Mouse (Mus musculus) kidney, embryonic 16.5 days (tissue): ENCODE measurements around the gene Sgta. TPM values are rescaled to one million over a fixed set of nuclear protein-coding genes. Genes with fewer than 3 reads are reported as not detected.

Source experiments
- ATAC-seq: fragments of 200-750 bp; cut with Nextera tagmentation; 2 replicates; pipeline ENCODE4 v1.8.0; 2017; ENCODE audit warnings: moderate TSS enrichment; ENCODE audit not compliant: low FRiP score, low TSS enrichment
- H3K27ac ChIP-seq: fragments of 300-500 bp; sonication (generic); 2 replicates; pipeline ENCODE4 v1.5.1; 2014; ENCODE audit warnings: low read length
- H3K27me3 ChIP-seq: fragments of 300-500 bp; sonication (generic); 2 replicates; pipeline ENCODE4 v1.6.1; 2014; ENCODE audit warnings: low read length, control low read depth, mixed read lengths; ENCODE audit not compliant: insufficient read depth
- H3K36me3 ChIP-seq: fragments of 300-500 bp; sonication (generic); 2 replicates; pipeline ENCODE4 v1.6.1; 2014; ENCODE audit warnings: low read length, control low read depth, mixed read lengths; ENCODE audit not compliant: insufficient read depth
- H3K4me1 ChIP-seq: fragments of 300-500 bp; sonication (generic); 2 replicates; pipeline ENCODE4 v1.6.1; 2014; ENCODE audit warnings: low read length, control low read depth, mixed read lengths; ENCODE audit not compliant: insufficient read depth
- H3K4me2 ChIP-seq: fragments of 300-500 bp; sonication (generic); replicated peaks from 2 replicates; pipeline ENCODE4 v1.6.1; 2014; ENCODE audit warnings: low read depth, low read length
- H3K4me3 ChIP-seq: fragments of 300-500 bp; sonication (generic); 2 replicates; pipeline ENCODE4 v1.5.1; 2014; ENCODE audit warnings: mild to moderate bottlenecking, low read length
- H3K9ac ChIP-seq: fragments of 300-500 bp; sonication (generic); replicated peaks from 2 replicates; pipeline ENCODE4 v1.6.1; 2014; ENCODE audit warnings: low read length
- H3K9me3 ChIP-seq: fragments of 300-500 bp; sonication (generic); 2 replicates; pipeline ENCODE4 v1.6.1; 2016; ENCODE audit warnings: low read length, control low read depth
- WGBS: fragments of 180-500 bp; shearing (Covaris S2); extraction: QIAGEN DNeasy Blood & Tissue Kit; methylation state at CpG from one replicate; pipeline ENCODE4 v1.1.7; 2014; 5-methylcytosine and 5-hydroxymethylcytosine counted together
- polyA plus RNA-seq: library from polyadenylated mRNA; unstranded; fragments of >200 nt; fragmentation: Nextera tagmentation; extraction: Ambion mirVana; gene quantifications from 2 replicates; pipeline ENCODE4 v1.2.1, GENCODE M21; 2015

The Sgta gene
- polyA plus RNA-seq, 1 experiment from 2014 or later, result 244 TPM

GRCm38 (mm10) chr10:81036988-81037580 lies 22.9 kb downstream of the Sgta start, which contains the start of gene Slc39a3:
Gene Slc39a3 (minus strand): TSS chr10:81037426.
- Histone ChIP-seq H3K9ac (peak within 1 kb of the TSS; percentile 77), H3K4me3 (peak within 1 kb of the TSS; percentile 67), H3K27ac (no peak within 1 kb of the TSS), H3K36me3 (0 out of 2 replicates have a peak, but pooled peaks cover 2% of the 10 kb centered on the region), H3K27me3 (no peaks in the 10 kb centered on the region), H3K4me2 (peak within 1 kb of the TSS; percentile 51), H3K4me1 (0 out of 2 replicates have a peak, but pooled peaks cover 5% of the 10 kb centered on the region), H3K9me3 (no peaks in the 10 kb centered on the region)
- WGBS, result under 1% methylated on average over 35 of the region's 35 CpGs
- ATAC-seq, result peak; percentile 100

DNA sequence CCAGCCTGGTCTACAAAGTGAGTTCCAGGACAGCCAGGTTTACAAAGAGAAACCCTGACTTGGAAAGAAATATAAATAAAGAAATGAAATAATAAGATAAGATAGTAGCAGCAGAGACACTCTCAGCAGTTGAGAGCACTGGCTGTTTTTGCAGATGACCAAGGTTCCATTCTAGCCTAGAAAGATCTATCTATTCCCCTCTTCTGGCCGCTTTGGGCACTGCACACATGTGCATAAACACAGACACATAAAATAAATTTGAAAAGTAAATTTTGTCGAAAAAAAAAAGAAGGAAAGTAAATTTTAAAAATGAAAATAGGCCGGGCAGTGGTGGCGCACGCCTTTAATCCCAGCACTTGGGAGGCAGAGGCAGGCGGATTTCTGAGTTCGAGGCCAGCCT lies 23.7 kb downstream of the Sgta start:
- Histone ChIP-seq H3K36me3 (peaks cover 5% of the 10 kb centered on the region; the same call in 1 of the 2 replicates), H3K9me3 (no peaks in the 10 kb centered on the region), H3K9ac (no peak overlapping the region), H3K27ac (no peak overlapping the region), H3K4me1 (0 out of 2 replicates have a peak, but pooled peaks cover 5% of the 10 kb centered on the region), H3K27me3 (no peaks in the 10 kb centered on the region), H3K4me2 (no peak overlapping the region), H3K4me3 (no peak overlapping the region)
- 76% methylated on average over 7 of the region's 7 CpGs for WGBS
- ATAC-seq, result no peak

- 68% methylated on average over 10 of the region's 10 CpGs for WGBS
- ATAC-seq, result no peak
- Histone ChIP-seq H3K4me1 (0 out of 2 replicates have a peak, but pooled peaks cover 5% of the 10 kb centered on the region), H3K27me3 (no peaks in the 10 kb centered on the region), H3K9me3 (no peaks in the 10 kb centered on the region), H3K27ac (no peak overlapping the region), H3K36me3 (peaks cover 14% of the 10 kb centered on the region; the same call in 1 of the 2 replicates), H3K4me3 (no peak overlapping the region), H3K9ac (no peak overlapping the region), H3K4me2 (no peak overlapping the region)
Observed at GRCm38 (mm10) chr10:81033586-81033985, 26.4 kb downstream of the Sgta start.

DNA sequence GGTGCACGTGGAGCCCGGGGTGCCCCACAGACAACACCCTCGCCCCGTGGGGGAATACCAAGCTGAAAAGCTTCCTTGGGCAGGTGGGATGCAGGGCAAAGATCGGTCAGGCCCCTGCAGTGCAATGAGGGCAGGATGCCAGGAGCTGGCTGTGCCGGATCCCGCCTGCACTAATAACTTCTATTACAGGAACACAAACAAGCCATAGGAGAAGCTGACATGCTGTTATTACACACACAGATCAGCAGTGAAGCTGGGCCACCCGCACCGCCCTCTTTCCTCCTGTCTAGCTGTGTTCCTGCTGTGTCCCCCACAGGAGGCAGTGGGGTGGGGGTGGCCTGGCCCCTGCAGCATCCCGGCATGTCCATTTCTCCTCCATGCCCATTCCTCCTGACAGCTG lies 30.9 kb downstream of the Sgta start:
- WGBS, result 72% methylated on average over 10 of the region's 10 CpGs
- Histone ChIP-seq H3K4me2 (no peak overlapping the region), H3K9ac (no peak overlapping the region), H3K27me3 (peaks cover 17% of the 10 kb centered on the region), H3K36me3 (peaks cover 14% of the 10 kb centered on the region; the same call in 1 of the 2 replicates), H3K27ac (no peak overlapping the region), H3K4me1 (0 out of 2 replicates have a peak, but pooled peaks cover 3% of the 10 kb centered on the region), H3K9me3 (no peaks in the 10 kb centered on the region), H3K4me3 (no peak overlapping the region)
- ATAC-seq, result no peak

DNA sequence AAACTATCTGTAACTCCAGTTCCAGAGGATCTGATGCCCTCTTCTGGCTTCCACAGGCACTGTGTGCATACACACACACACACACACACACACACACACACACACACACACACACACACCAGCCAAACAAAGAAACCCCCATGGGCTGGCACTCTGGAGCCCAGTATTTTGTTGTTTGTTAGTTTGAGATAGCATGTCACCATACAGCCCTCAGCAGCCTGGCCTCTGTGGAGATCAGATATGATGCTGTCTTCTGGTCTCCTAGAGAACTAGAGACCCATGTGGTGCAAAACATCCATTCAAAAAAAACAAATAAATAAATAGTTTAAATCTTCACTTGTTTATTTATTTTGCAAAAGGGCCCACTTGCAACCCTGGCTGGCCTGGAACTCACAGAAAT lies 31.8 kb downstream of the Sgta start:
- Histone ChIP-seq H3K36me3 (peaks cover 14% of the 10 kb centered on the region; the same call in 1 of the 2 replicates), H3K9me3 (no peaks in the 10 kb centered on the region), H3K9ac (no peak overlapping the region), H3K27ac (no peak overlapping the region), H3K4me3 (no peak overlapping the region), H3K4me2 (no peak overlapping the region), H3K27me3 (peaks cover 17% of the 10 kb centered on the region), H3K4me1 (0 out of 2 replicates have a peak, but pooled peaks cover 3% of the 10 kb centered on the region)
- no peak for ATAC-seq

GRCm38 (mm10) chr10:81027331-81027730 lies 32.6 kb downstream of the Sgta start:
- Histone ChIP-seq H3K27me3 (peaks cover 18% of the 10 kb centered on the region), H3K4me3 (no peak overlapping the region), H3K27ac (no peak overlapping the region), H3K4me1 (0 out of 2 replicates have a peak, but pooled peaks cover 3% of the 10 kb centered on the region), H3K9ac (no peak overlapping the region), H3K4me2 (no peak overlapping the region), H3K9me3 (no peaks in the 10 kb centered on the region), H3K36me3 (peaks cover 11% of the 10 kb centered on the region; the same call in 1 of the 2 replicates)
- WGBS, result 74% methylated on average over 4 of the region's 4 CpGs
- ATAC-seq, result no peak

DNA sequence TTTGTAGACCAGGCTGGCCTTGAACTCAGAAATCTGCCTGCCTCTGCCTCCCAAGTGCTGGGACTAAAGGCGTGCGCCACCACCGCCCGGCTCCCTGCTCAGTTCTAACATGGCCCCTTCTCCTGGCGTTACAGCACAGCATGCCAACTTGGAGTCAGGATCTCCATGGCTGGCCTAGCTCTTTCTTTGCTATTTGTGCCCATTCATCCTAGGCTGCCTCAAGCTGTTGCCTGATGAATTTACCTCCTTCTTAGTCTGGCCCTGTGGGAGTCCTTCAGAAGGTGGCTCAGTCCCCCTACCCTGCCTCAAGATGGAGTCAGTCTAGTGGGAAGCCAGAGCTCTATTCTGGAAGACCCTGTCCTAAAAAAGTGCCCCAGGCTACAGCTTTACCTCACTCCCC lies 33.1 kb downstream of the Sgta start:
- ATAC-seq, result no peak
- Histone ChIP-seq H3K27ac (no peak overlapping the region), H3K27me3 (peaks cover 22% of the 10 kb centered on the region), H3K4me1 (0 out of 2 replicates have a peak, but pooled peaks cover 3% of the 10 kb centered on the region), H3K9me3 (no peaks in the 10 kb centered on the region), H3K4me3 (no peak overlapping the region), H3K9ac (no peak overlapping the region), H3K4me2 (no peak overlapping the region), H3K36me3 (peaks cover 11% of the 10 kb centered on the region; the same call in 1 of the 2 replicates)
- 93% methylated on average over 5 of the region's 5 CpGs for WGBS

DNA sequence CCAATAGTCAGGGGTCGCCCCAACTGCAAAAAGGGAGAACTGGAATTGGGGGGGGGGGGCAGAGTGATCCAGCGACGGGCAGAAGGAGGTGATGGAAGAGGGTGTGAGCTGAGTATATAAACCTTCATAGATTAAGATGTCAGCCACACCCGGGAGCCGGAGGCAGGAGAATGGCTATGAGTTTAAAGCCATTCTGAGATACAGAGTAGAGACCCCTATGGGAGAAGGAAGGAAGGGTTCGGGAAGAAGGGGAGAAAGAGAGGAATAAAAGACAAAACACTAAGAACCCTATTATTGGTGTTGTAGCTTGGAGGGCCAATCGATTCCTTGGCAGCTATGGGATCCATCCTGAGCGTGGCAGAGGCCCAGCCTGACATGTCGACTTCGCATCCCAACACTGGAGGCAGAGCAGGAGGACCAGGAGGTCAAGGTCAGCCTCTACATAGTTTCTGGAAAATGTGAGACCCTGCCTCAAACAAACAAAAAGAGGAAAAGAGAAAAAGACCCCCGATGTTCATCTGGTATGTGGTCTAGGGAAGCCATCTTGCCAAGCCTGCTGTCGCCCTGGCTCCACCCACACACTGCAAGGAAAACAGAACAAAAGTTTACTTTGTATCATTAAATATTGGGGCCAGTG lies 34.2 kb downstream of the Sgta start, which contains the start of gene Diras1:
Gene Diras1 (minus strand): TSS at position 24 of the 637 bp plus-strand sequence.
- Histone ChIP-seq H3K4me2 (peak within 1 kb of the TSS; percentile 49), H3K9ac (0 out of 2 replicates have a peak within 1 kb of the TSS, but pooled peaks have one; percentile 11), H3K36me3 (peaks cover 4% of the 10 kb centered on the region; the same call in 1 of the 2 replicates), H3K4me3 (peak within 1 kb of the TSS; percentile 19), H3K27ac (no peak within 1 kb of the TSS), H3K27me3 (peaks cover 29% of the 10 kb centered on the region), H3K9me3 (no peaks in the 10 kb centered on the region), H3K4me1 (0 out of 2 replicates have a peak, but pooled peaks cover 3% of the 10 kb centered on the region)
- no peak for ATAC-seq
- WGBS, result 48% methylated on average over 12 of the region's 12 CpGs

- H3K36me3 ChIP-seq, result no peaks in the 10 kb centered on the region
- no peaks in the 10 kb centered on the region for H3K9me3 ChIP-seq
- WGBS, result 3% methylated on average over 26 of the region's 43 CpGs
- H3K9ac ChIP-seq, result 0 out of 2 replicates have a peak overlapping the region, but pooled peaks have one; percentile 11
- peak overlapping the region; percentile 19 for H3K4me3 ChIP-seq
- H3K4me2 ChIP-seq, result peak overlapping the region; percentile 49
- ATAC-seq, result no peak
- H3K4me1 ChIP-seq, result 0 out of 2 replicates have a peak, but pooled peaks cover 3% of the 10 kb centered on the region
- peaks cover 29% of the 10 kb centered on the region for H3K27me3 ChIP-seq
- no peak overlapping the region for H3K27ac ChIP-seq
Observed at GRCm38 (mm10) chr10:81025047-81025621, 34.8 kb downstream of the Sgta start.
